Comparison of ENCODE assay signal across 9 mouse cellular contexts in the genomic region with DNA sequence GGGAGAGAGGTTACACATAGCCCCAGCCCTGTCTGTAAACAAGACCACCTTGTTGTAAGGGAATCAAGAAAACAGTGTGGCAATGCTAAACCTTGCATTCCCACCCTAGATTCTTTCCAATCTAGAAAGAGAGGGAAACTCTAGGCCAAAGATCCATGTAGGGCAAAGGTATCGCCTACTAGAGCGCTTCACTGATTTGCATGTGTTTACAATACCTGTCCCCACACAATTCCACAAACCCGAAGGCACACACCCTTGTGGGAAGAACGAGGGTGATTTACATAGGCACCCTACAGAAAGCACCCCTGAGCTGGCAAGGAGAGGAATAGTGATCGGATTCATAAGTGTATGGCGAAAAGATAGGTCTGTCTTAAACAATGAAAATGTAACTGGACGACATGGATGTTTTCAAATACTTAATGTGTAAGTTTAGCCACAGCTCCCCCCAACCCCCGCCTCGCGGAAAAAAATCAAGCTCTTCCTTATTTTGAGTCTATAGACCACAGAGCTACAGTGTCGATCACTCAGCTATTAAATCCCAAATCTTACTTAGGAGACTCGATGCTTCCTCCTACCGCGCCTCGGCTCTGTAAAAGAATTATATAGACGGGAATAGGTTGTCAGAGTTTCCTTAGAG. TPM values are rescaled to one million over a fixed set of nuclear protein-coding genes. Genes with fewer than 3 reads are reported as not detected.
DNase-seq lines count a peak whose midpoint lies in the region; ATAC-seq and TF ChIP-seq lines count a peak whose summit lies in the region.
"Had no signal": no experiment of that assay in that cellular context is flagged by ENCODE, and none has a peak within 500 bp of the region (broad histone marks: within the 10 kb centered on the region; RNA-seq: fewer than 3 reads in every experiment).

No protein-coding gene starts in this region.

- WGBS in heart, adult 2 months = 38% methylated on average over 16 of the region's 16 CpGs
- WGBS in thymus, adult 2 months = 24% methylated on average over 16 of the region's 16 CpGs
- WGBS in lung, postnatal 0 days = 27% methylated on average over 16 of the region's 16 CpGs

- peak overlapping the region; percentile 80 for H3K27ac ChIP-seq in heart, adult 2 months
- H3K27ac ChIP-seq in thymus, adult 2 months (ENCODE audit: control insufficient read depth, insufficient read depth, low read length) = no peak overlapping the region
- H3K27ac ChIP-seq in lung, postnatal 0 days (ENCODE audit: low read length) = no peak overlapping the region

- no peak for TF ChIP-seq POLR2A in heart, adult 2 months (IDR thresholded peaks at IDR 0.05; ENCODE audit: insufficient read depth, low read depth, low read length)
- TF ChIP-seq POLR2A in thymus, adult 2 months (IDR thresholded peaks at IDR 0.05; ENCODE audit: control insufficient read depth, extremely low read depth, insufficient read depth, low read length, poor library complexity) = no peak

- no peak for TF ChIP-seq CTCF in heart, adult 2 months (IDR thresholded peaks at IDR 0.05)
- TF ChIP-seq CTCF in thymus, adult 2 months (IDR thresholded peaks at IDR 0.05; ENCODE audit: borderline replicate concordance, control insufficient read depth, extremely low read depth, insufficient read depth, low read length, poor library complexity) = no peak
- no peak for TF ChIP-seq CTCF in lung, postnatal 0 days (IDR thresholded peaks at IDR 0.05)

- H3K4me2 ChIP-seq in lung, postnatal 0 days (replicated peaks; ENCODE audit: low read depth, low read length) = peak overlapping the region; percentile 92

- H3K9me3 ChIP-seq in lung, postnatal 0 days (ENCODE audit: low read length) = no peaks in the 10 kb centered on the region

- H3K36me3 ChIP-seq in heart, adult 2 months (ENCODE audit: control insufficient read depth, insufficient read depth, low read length) = no peaks in the 10 kb centered on the region; the same call in 1 of the 2 replicates
- H3K36me3 ChIP-seq in thymus, adult 2 months (ENCODE audit: control insufficient read depth, insufficient read depth, low read length) = no peaks in the 10 kb centered on the region
- no peaks in the 10 kb centered on the region for H3K36me3 ChIP-seq in lung, postnatal 0 days (ENCODE audit: insufficient read depth, low read length)

- intact Hi-C loops in heart, adult 2 months (cut with DNase I) = loop anchor here (5.0 to 10.0 kb wide), 2 partner anchors 70 to 102 kb away; no protein-coding TSS in a partner anchor
- intact Hi-C loops in heart, postnatal 14 days (cut with DNase I) = no loop called here
- intact Hi-C loops in left cerebral cortex, postnatal 14 days (cut with DNase I) = no loop called here

- peak overlapping the region; percentile 66 for H3K4me3 ChIP-seq in heart, adult 2 months
- H3K4me3 ChIP-seq in thymus, adult 2 months (ENCODE audit: control insufficient read depth, insufficient read depth, low read length) = no peak overlapping the region
- 0 out of 2 replicates have a peak overlapping the region, but pooled peaks have one; percentile 54 for H3K4me3 ChIP-seq in lung, postnatal 0 days (ENCODE audit: low read depth, low read length)

- ATAC-seq in lung, postnatal 0 days = no peak

- TF ChIP-seq EP300 in heart, adult 2 months (IDR thresholded peaks at IDR 0.05; ENCODE audit: insufficient read depth, low read depth, low read length) = no peak
- no peak for TF ChIP-seq EP300 in lung, postnatal 0 days (IDR thresholded peaks at IDR 0.05)

- DNase-seq in heart, adult 2 months = peak in 1 of 2 experiments; percentile 20
- no peak for DNase-seq in heart, postnatal 14 days
- peak; percentile 9 for DNase-seq in thymus, adult 2 months
- DNase-seq in thymus, adult 18-20 months = no peak
- no peak for DNase-seq in lung, postnatal 0 days (ENCODE audit: low spot score)
- DNase-seq in cerebellum, adult 9-10 months = no peak
- no peak for DNase-seq in adrenal gland, adult (ENCODE audit: inconsistent age in 2 of 2, low spot score in 1 of 2)
- DNase-seq in left cerebral cortex, postnatal 14 days (ENCODE audit: low spot score in 2 of 2) = no peak
- DNase-seq: cerebellum, adult 11 months had no signal

- peaks cover 3% of the 10 kb centered on the region for H3K4me1 ChIP-seq in heart, adult 2 months (ENCODE audit: control insufficient read depth, insufficient read depth, low read length)
- peaks cover 9% of the 10 kb centered on the region; the same call in 1 of the 2 replicates for H3K4me1 ChIP-seq in thymus, adult 2 months (replicated peaks; ENCODE audit: control insufficient read depth, insufficient read depth, low read length)
- H3K4me1 ChIP-seq in lung, postnatal 0 days (ENCODE audit: insufficient read depth, low read depth, low read length) = no peaks in the 10 kb centered on the region

- no peaks in the 10 kb centered on the region for H3K27me3 ChIP-seq in heart, adult 2 months (ENCODE audit: control insufficient read depth, insufficient read depth, low read length)
- no peaks in the 10 kb centered on the region for H3K27me3 ChIP-seq in thymus, adult 2 months (ENCODE audit: control insufficient read depth, insufficient read depth, low read length)
- no peaks in the 10 kb centered on the region for H3K27me3 ChIP-seq in lung, postnatal 0 days (replicated peaks; ENCODE audit: insufficient read depth, low read length)

- H3K79me2 ChIP-seq in heart, adult 2 months (replicated peaks; ENCODE audit: control insufficient read depth, insufficient read depth, low read length) = no peaks in the 10 kb centered on the region

- peak overlapping the region; percentile 33; the same call in 1 of the 2 replicates for H3K9ac ChIP-seq in heart, adult 2 months (ENCODE audit: low read depth, low read length)
- no peak overlapping the region for H3K9ac ChIP-seq in lung, postnatal 0 days (replicated peaks; ENCODE audit: low read depth)

RNA-seq across cellular contexts. Expression of a gene that starts 1.1 kb away (rescaled TPM):
- 10 to 100 TPM; 12.8 to 13.8 TPM for total RNA-seq in heart, adult 2 months (2021)
- 5.7 and 9.3 TPM in 2 replicates for polyA plus RNA-seq in heart, adult 2 months (2012; rRNA removed)
- 10 to 100 TPM; 11.0 to 11.9 TPM for total RNA-seq in heart, postnatal 14 days (2021)
- polyA plus RNA-seq in thymus, adult 2 months (2012; rRNA removed) = 12.4 and 18.3 TPM in 2 replicates
- polyA plus RNA-seq in lung, postnatal 0 days (2015; fragmentation: Nextera tagmentation; extraction: Ambion mirVana) = 4.2 and 4.6 TPM in 2 replicates
- total RNA-seq in left cerebral cortex, postnatal 14 days (2021) = 1 to 10 TPM; 5.6 to 7.3 TPM

RNA-seq across cellular contexts. Expression of a gene that starts 47.0 kb away (rescaled TPM):
- 100 to 1,000 TPM; 149 to 186 TPM for total RNA-seq in heart, adult 2 months (2021)
- 53.7 and 84.5 TPM in 2 replicates for polyA plus RNA-seq in heart, adult 2 months (2012; rRNA removed)
- total RNA-seq in heart, postnatal 14 days (2021) = 100 to 1,000 TPM; 109 to 122 TPM
- 24.2 and 27.6 TPM in 2 replicates for polyA plus RNA-seq in thymus, adult 2 months (2012; rRNA removed)
- polyA plus RNA-seq in lung, postnatal 0 days (2015; fragmentation: Nextera tagmentation; extraction: Ambion mirVana) = 13.4 and 14.1 TPM in 2 replicates
- 10 to 100 TPM; 27.6 to 30.7 TPM for total RNA-seq in left cerebral cortex, postnatal 14 days (2021)
